ENCODE assay signal across 8 mouse cellular contexts in the genomic region with DNA sequence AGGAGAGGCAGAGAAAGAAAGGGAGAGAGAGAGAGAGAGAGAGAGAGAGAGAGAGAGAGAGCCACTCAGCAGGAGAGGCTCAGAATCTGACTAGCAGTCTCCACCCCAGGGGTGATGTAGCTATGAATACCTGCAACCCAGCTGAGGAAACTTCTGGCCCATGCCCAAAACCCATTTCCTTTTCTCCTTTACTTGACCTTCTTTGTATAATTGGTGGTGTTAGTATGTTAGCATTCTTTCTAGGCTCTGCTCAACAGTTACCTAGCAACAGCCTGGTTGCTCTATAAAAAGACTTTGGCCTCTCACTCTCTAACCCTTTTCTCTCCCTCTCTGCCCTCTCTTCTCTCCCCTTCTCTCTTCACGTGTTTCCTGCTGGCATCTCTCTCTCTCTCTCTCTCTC. TPM values are rescaled to one million over a fixed set of nuclear protein-coding genes. Genes with fewer than 3 reads are reported as not detected.
A peak's percentile ranks its signal among the peaks of the same experiment; 100 is the strongest.
DNase-seq lines count a peak whose midpoint lies in the region; TF ChIP-seq lines count a peak whose summit lies in the region.

No protein-coding gene starts in this region.

- peak overlapping the region; percentile 63; the same call in 1 of the 2 replicates for H3K27ac ChIP-seq in gastrocnemius, adult 2 months
- no peak overlapping the region; the same call in 1 of the 2 replicates for H3K27ac ChIP-seq in thymus, adult 2 months (ENCODE audit: control insufficient read depth, insufficient read depth, low read length)

- DNase-seq in gastrocnemius, adult 2 months = no peak
- DNase-seq in gastrocnemius, adult 8-10 months (ENCODE audit: low spot score in 2 of 2) = no peak
- DNase-seq in thymus, postnatal 14 days = peak; percentile 43
- DNase-seq in thymus, adult 2 months = no peak
- DNase-seq in heart, postnatal 4 days = peak; percentile 83
- peak; percentile 85 for DNase-seq in lung, postnatal 10 days
- no peak for DNase-seq in yolk sac, embryonic 10.5 days (ENCODE audit: low spot score)
- no peak for DNase-seq in cerebellum, adult 9-11 months

- no peak for TF ChIP-seq CTCF in gastrocnemius, adult 2 months (IDR thresholded peaks at IDR 0.05)
- TF ChIP-seq CTCF in thymus, adult 2 months (IDR thresholded peaks at IDR 0.05; ENCODE audit: borderline replicate concordance, control insufficient read depth, extremely low read depth, insufficient read depth, low read length, poor library complexity) = no peak

- intact Hi-C loops in gastrocnemius, adult 2 months (cut with DNase I) = no loop called here

- no peaks in the 10 kb centered on the region for H3K36me3 ChIP-seq in thymus, adult 2 months (ENCODE audit: control insufficient read depth, insufficient read depth, low read length)

- H3K4me1 ChIP-seq in thymus, adult 2 months (replicated peaks; ENCODE audit: control insufficient read depth, insufficient read depth, low read length) = peaks cover 31% of the 10 kb centered on the region

- no peaks in the 10 kb centered on the region for H3K27me3 ChIP-seq in thymus, adult 2 months (ENCODE audit: control insufficient read depth, insufficient read depth, low read length)

- 0% methylated on average over 1 of the region's 1 CpGs for WGBS in thymus, adult 2 months

- no peak overlapping the region for H3K4me3 ChIP-seq in gastrocnemius, adult 2 months
- no peak overlapping the region for H3K4me3 ChIP-seq in thymus, adult 2 months (ENCODE audit: control insufficient read depth, insufficient read depth, low read length)

- no peak for TF ChIP-seq POLR2A in thymus, adult 2 months (IDR thresholded peaks at IDR 0.05; ENCODE audit: control insufficient read depth, extremely low read depth, insufficient read depth, low read length, poor library complexity)

RNA-seq across cellular contexts. Expression of gene Gimap7, which starts 7.1 kb away (rescaled TPM):
- total RNA-seq in gastrocnemius, adult 2 months (2021) = not detected
- total RNA-seq in gastrocnemius, adult 8-10 months (2022) = not detected
- polyA plus RNA-seq in thymus, adult 2 months (2012; rRNA removed) = 3.8 and 6.3 TPM in 2 replicates
- total RNA-seq in heart, postnatal 4 days (2021) = not detected

RNA-seq across cellular contexts. Expression of gene Gm28053, which starts 7.1 kb away (rescaled TPM):
- under 1 TPM in 1 of 2 experiments, not detected in 1; 0.84 TPM for total RNA-seq in gastrocnemius, adult 2 months (2021)
- 1 to 10 TPM in 3 of 4 experiments, not detected in 1; 1.2 to 2.4 (median 1.4) TPM for total RNA-seq in gastrocnemius, adult 8-10 months (2022)
- polyA plus RNA-seq in thymus, adult 2 months (2012; rRNA removed) = 0.36 and 0.88 TPM in 2 replicates
- 1 to 10 TPM; 7.1 to 7.2 TPM for total RNA-seq in heart, postnatal 4 days (2021)

RNA-seq across cellular contexts. Expression of gene Gimap1, which starts 13.4 kb away (rescaled TPM):
- 1 to 10 TPM; 2.2 to 2.3 TPM for total RNA-seq in gastrocnemius, adult 2 months (2021)
- 1 to 10 TPM; 1.5 to 3.1 (median 2.2) TPM for total RNA-seq in gastrocnemius, adult 8-10 months (2022)
- 94.7 and 98.1 TPM in 2 replicates for polyA plus RNA-seq in thymus, adult 2 months (2012; rRNA removed)
- 10 to 100 TPM; 12.9 to 19.4 TPM for total RNA-seq in heart, postnatal 4 days (2021)

RNA-seq across cellular contexts. Expression of gene Gimap6, which starts 17.5 kb away (rescaled TPM):
- total RNA-seq in gastrocnemius, adult 2 months (2021) = 10 to 100 TPM in 1 of 2 experiments, 1 to 10 TPM in 1; 8.4 to 13.8 TPM
- total RNA-seq in gastrocnemius, adult 8-10 months (2022) = 1 to 10 TPM; 8.4 to 9.9 (median 9.1) TPM
- polyA plus RNA-seq in thymus, adult 2 months (2012; rRNA removed) = 72.9 and 82.4 TPM in 2 replicates
- 10 to 100 TPM; 62.2 to 64.7 TPM for total RNA-seq in heart, postnatal 4 days (2021)

RNA-seq across cellular contexts. Expression of gene Gimap5, which starts 20.5 kb away (rescaled TPM):
- total RNA-seq in gastrocnemius, adult 2 months (2021) = 1 to 10 TPM; 1.5 to 1.6 TPM
- total RNA-seq in gastrocnemius, adult 8-10 months (2022) = 1 to 10 TPM in 3 of 4 experiments, under 1 TPM in 1; 0.82 to 1.5 (median 1.2) TPM
- 34.0 and 35.3 TPM in 2 replicates for polyA plus RNA-seq in thymus, adult 2 months (2012; rRNA removed)
- 10 to 100 TPM; 11.6 to 11.8 TPM for total RNA-seq in heart, postnatal 4 days (2021)

Comparison
In these comparisons a context has a peak if more than half of its experiments do, and no peak if none do; other contexts are left out.
1. DNase-seq: peak in thymus, postnatal 14 days (single experiment), heart, postnatal 4 days (single experiment) and lung, postnatal 10 days (single experiment); none in gastrocnemius, adult 2 months (single experiment), gastrocnemius, adult 8-10 months (0 of 2), thymus, adult 2 months (single experiment), yolk sac, embryonic 10.5 days (single experiment) and cerebellum, adult 9-11 months (single experiment).